Mouse (Mus musculus) 416B (cell line): ENCODE measurements around the gene Caly.

ENCODE experiments used
- DNase-seq: peaks from one replicate; pipeline ENCODE4 v3.0.0; 2011; ENCODE audit warnings: low read depth

The Caly gene

GRCm38 (mm10) chr7:140037171-140037555 lies 45.2 kb downstream of the Caly start:
- DNase-seq = no peak

GRCm38 (mm10) chr7:140036281-140037170 lies 45.8 kb downstream of the Caly start, which contains the start of the genes Zfp511 and Tubgcp2:
Gene Zfp511 (plus strand): TSS chr7:140036391.
Gene Tubgcp2 (minus strand): TSS chr7:140036669.
- DNase-seq = peak; percentile 99

- peak; percentile 14 for DNase-seq
Observed at GRCm38 (mm10) chr7:140035456-140035855, 46.9 kb downstream of the Caly start.

- DNase-seq = no peak
Observed at GRCm38 (mm10) chr7:140033386-140033785, 49.0 kb downstream of the Caly start.

- DNase-seq = no peak
Observed at GRCm38 (mm10) chr7:140032366-140032765, 50.0 kb downstream of the Caly start.

GRCm38 (mm10) chr7:140031771-140032170 lies 50.6 kb downstream of the Caly start:
- no peak for DNase-seq
